Mouse (Mus musculus): ENCODE results near the gene Kcnd3. TPM values are rescaled to one million over a fixed set of nuclear protein-coding genes. Genes with fewer than 3 reads are reported as not detected.
"Not testable (repeated sequence)": the region's sequence is repeated elsewhere in the genome, so short reads cannot be mapped to it uniquely, and the experiment has no call there.

Gene Kcnd3
- total RNA-seq, 2 experiments from 2014 or later = 49.4 to 55.7 TPM

- no peak for DNase-seq (ENCODE audit: low spot score in 2 of 2)
- intact Hi-C loops (cut with DNase I) = no loop called here
Measured at GRCm38 (mm10) chr3:105680346-105680745, 228.2 kb downstream of the Kcnd3 start.

GRCm38 (mm10) chr3:105686394-105687323 is 234.5 kb downstream of the Kcnd3 start:
- no peak for DNase-seq (ENCODE audit: low spot score in 2 of 2)
- intact Hi-C loops (cut with DNase I) = loop anchor here (2.0 to 5.0 kb wide), 4 partner anchors 32 to 272 kb away; partner anchors contain the start of gene Wdr77

- intact Hi-C loops (cut with DNase I) = loop anchor here (2.0 to 5.0 kb wide), 4 partner anchors 31 to 271 kb away; partner anchors contain the start of gene Wdr77
- peak; percentile 94 to 98 for DNase-seq (ENCODE audit: low spot score in 2 of 2)
Measured at GRCm38 (mm10) chr3:105687324-105688060, 235.4 kb downstream of the Kcnd3 start, which contains the start of gene Ddx20. Ddx20 (minus strand) TSS chr3:105687574.

DNA sequence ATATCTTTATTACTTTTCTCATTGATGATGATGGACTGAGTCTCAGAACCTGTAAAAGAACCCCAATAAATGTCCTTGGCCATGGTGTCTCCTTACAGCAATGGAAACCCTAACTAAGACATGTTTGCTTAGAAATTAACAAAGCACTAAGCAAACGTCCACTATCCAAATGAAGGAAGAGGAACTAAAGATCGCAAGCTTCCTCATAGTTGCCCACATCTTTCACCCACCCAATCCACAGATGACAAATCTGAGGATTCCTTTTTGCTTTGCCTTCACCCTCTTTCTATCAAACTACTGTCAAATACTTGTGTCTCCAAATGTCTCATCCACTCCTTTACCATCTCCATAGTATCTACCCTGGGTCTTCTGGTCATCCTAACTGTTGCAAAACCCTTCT is 236.4 kb downstream of the Kcnd3 start:
- intact Hi-C loops (cut with DNase I) = loop anchor here (5.0 kb wide), 1 partner anchor 209 kb away; no protein-coding TSS in a partner anchor
- no peak for DNase-seq (ENCODE audit: low spot score in 2 of 2)

DNA sequence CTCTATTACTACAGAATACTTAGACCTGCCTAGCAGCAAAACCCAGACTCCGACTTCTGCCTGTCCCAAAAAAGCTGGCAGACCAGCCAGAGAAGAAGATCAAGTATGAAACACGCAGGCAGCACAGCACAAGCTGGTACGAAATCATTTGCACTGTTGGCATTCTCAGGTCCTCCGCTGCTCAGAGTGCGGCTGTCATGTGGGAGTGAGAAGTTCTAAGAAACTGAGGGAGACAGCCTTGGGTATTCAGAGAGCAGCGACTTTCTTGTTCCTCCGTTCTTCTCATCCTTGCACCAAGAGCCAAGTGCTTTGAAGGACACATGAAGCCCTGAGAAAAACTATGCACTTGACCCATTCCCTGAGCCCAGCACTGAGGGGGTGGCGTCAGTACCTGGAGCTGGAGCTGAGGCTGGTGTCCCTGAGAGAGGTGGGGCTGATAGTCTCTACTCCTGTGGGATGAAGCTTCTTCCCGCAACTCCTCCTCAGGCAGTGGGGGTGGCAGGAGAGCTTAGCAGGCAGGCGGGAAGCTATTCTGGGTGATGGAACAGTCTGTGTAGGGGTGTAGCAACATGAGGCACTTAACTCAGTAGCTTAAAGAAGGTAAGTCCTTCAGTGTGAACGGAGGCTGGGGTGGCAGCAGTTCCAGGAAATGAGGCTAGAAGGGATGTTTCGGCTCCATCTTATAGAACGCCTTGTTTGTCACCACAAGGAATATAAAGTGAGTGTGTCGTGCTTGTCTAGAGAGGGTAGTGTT is 241.4 kb downstream of the Kcnd3 start:
- intact Hi-C loops (cut with DNase I) = loop anchor here (1.0 kb wide), 1 partner anchor 12 kb away; no protein-coding TSS in a partner anchor
- DNase-seq (ENCODE audit: low spot score in 2 of 2) = peak; percentile 81 to 98

- intact Hi-C loops (cut with DNase I) = no loop called here
- DNase-seq (ENCODE audit: low spot score in 2 of 2) = peak in 1 of 2 experiments; percentile 70
Measured at GRCm38 (mm10) chr3:105695476-105696386, 243.6 kb downstream of the Kcnd3 start.

DNA sequence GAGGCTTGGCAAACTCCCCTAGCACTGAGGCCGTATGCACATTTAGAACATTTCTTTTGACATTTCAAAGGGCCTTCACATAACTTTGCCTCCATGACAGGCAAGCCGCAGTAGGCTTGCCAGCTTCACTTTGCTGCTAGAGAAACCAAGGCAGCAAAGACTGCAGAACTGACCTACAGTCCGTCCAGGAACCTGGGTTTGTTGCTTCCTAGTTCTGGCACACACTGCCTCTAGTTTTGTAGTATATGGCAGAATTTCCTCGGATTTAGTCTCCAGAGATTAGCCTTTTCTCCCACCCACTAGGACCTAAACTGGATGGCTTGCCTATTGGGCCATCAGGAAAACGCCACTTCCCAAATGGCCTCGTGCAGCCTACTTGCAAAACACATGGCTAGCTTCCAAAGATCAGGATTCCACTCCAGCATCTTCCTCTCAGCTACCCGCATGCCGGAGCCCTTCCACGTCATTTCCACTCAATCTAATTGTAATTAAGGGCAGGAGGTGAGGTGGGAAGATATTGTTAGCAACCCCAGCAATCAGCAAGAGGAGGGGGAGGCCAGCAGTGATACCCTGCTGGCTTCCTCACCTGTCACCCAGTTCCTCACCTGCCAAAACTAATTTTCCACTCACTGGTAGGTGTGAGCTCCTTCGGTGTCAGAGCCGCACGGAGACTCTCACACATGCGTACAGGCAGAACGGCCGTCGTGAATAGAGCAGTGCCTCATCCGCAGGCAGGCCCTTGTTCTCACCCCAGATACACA is 244.4 kb downstream of the Kcnd3 start:
- peak in 1 of 2 experiments; percentile 19 for DNase-seq (ENCODE audit: low spot score in 2 of 2)
- intact Hi-C loops (cut with DNase I) = no loop called here

GRCm38 (mm10) chr3:105697148-105697441 is 245.0 kb downstream of the Kcnd3 start:
- intact Hi-C loops (cut with DNase I) = no loop called here
- DNase-seq (ENCODE audit: low spot score in 2 of 2) = peak in 1 of 2 experiments; percentile 27

DNA sequence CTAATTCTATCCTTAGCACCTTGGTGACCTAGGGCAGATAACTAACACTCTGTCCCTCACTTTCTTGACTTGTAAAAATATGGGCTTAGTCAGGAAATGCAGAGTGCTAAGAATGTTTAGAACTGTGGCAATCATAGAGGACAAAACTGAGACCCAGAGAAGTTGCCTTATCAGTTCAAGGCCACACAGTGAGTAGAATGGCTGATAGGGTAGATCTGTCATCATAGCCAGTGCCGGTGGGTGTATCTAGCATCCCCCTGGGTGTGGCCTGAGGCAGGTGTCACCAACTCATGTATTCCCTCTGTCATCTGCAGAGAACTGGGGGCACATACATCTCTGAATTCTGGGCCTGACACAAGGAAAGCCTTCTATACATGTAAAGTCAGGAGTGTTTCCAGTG is 246.2 kb downstream of the Kcnd3 start:
- intact Hi-C loops (cut with DNase I) = no loop called here
- DNase-seq (ENCODE audit: low spot score in 2 of 2) = no peak

GRCm38 (mm10) chr3:105699241-105699933 is 247.3 kb downstream of the Kcnd3 start:
- no peak for DNase-seq (ENCODE audit: low spot score in 2 of 2)
- intact Hi-C loops (cut with DNase I) = no loop called here

DNA sequence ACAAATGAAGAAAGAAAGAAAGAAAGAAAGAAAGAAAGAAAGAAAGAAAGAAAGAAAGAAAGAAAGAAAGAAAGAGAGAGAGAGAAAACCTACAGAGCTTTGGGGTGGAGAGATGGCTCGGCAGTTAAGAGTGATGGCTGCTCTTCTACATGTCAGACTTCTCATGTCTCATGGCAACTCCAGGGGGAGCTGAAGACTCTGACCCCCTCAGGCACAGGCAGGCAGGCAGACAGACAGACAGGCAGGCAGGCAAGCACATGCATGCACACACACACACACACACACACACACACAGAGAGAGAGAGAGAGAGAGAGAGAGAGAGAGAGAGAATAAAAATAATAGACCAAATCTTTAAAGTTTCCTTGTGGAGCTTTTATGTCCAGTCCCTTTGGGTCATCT is 248.7 kb downstream of the Kcnd3 start:
- intact Hi-C loops (cut with DNase I); DNase-seq (ENCODE audit: low spot score in 2 of 2): not testable (repeated sequence)

GRCm38 (mm10) chr3:105701399-105701798 is 249.3 kb downstream of the Kcnd3 start:
- DNase-seq (ENCODE audit: low spot score in 2 of 2) = no peak
- intact Hi-C loops (cut with DNase I) = no loop called here

DNA sequence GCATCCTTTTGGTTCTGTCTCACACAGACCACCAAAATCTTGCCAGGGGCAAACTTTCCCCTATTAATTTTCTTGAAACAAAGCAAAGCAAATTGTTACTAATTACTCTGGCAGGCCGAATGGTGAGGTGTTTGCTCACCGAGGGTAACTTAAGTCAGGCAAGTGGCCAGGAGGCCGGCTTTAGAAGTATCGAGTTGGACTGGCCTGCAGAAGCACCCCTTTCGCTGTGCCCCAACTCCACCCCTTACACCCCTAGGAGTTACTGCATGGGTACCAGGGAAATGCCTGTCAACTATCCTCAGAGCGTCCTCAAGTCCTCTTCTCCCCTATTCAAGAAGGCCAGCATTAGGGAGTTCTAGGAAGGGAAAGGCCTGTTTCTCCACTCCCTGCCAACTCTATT is 251.4 kb downstream of the Kcnd3 start:
- no peak for DNase-seq (ENCODE audit: low spot score in 2 of 2)
- intact Hi-C loops (cut with DNase I) = no loop called here

- DNase-seq (ENCODE audit: low spot score in 2 of 2) = peak; percentile 83 to 92
- intact Hi-C loops (cut with DNase I) = loop anchor here (1.0 kb wide), 2 partner anchors 11 to 12 kb away; no protein-coding TSS in a partner anchor
Measured at GRCm38 (mm10) chr3:105704031-105705008, 252.2 kb downstream of the Kcnd3 start, which contains the start of gene Inka2. Inka2 (plus strand) TSS chr3:105704599.

GRCm38 (mm10) chr3:105705061-105705549 is 253.0 kb downstream of the Kcnd3 start:
- intact Hi-C loops (cut with DNase I) = loop anchor here (1.0 kb wide), 2 partner anchors 11 to 12 kb away; no protein-coding TSS in a partner anchor
- DNase-seq (ENCODE audit: low spot score in 2 of 2) = peak; percentile 84 to 95

DNA sequence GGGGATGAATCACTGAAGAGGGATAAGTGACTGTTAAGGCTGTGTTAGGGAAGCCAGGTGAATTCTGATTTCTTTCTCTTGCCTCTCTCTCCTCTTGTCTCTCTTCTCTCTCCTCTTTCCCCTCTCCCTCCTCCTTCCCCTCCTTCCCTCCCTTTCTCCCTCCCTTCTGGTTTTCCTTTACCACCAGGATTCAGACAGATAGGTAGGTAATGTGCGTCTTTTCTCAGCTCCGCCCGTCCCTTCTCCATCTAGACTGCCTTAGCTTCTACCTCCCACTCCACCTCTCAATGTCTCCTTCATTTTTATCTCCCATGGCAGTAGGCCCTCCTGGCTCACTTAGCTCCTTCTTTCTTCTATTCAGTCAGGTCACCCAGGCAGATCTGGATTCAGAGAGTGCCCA is 253.4 kb downstream of the Kcnd3 start:
- intact Hi-C loops (cut with DNase I) = loop anchor here (1.0 kb wide), 2 partner anchors 11 to 12 kb away; no protein-coding TSS in a partner anchor
- DNase-seq (ENCODE audit: low spot score in 2 of 2) = peak in 1 of 2 experiments; percentile 72
